Mouse (Mus musculus) limb, embryonic 12.5 days (tissue): ENCODE measurements at regions not wholly inside any gene's neighbourhood (a gene's known extent, or its start where the extent isn't known, plus 50 kb on each side); places are given as distances from the start of the nearest gene placed in this dataset. TPM values are rescaled to one million over a fixed set of nuclear protein-coding genes. Genes with fewer than 3 reads are reported as not detected.

Experiments used
- ATAC-seq: fragments of 200-750 bp; cut with Nextera tagmentation; 2 replicates; pipeline ENCODE4 v1.8.0; 2017; ENCODE audit warnings: low read depth, moderate TSS enrichment; ENCODE audit not compliant: insufficient number of reproducible peaks, insufficient read depth, low FRiP score, low TSS enrichment
- H3K27ac ChIP-seq: fragments of 300-500 bp; sonication (generic); 2 replicates; pipeline ENCODE4 v1.5.1; 2016; ENCODE audit warnings: mild to moderate bottlenecking, moderate library complexity
- H3K27me3 ChIP-seq: fragments of 300-500 bp; sonication (generic); 2 replicates; pipeline ENCODE4 v1.6.1; 2016; ENCODE audit warnings: mild to moderate bottlenecking, moderate library complexity
- H3K36me3 ChIP-seq: fragments of 300-500 bp; sonication (generic); 2 replicates; pipeline ENCODE4 v1.6.1; 2016; ENCODE audit warnings: mild to moderate bottlenecking, moderate library complexity
- H3K4me1 ChIP-seq: fragments of 300-500 bp; sonication (generic); replicated peaks from 2 replicates; pipeline ENCODE4 v1.6.1; 2016
- H3K4me2 ChIP-seq: fragments of 300-500 bp; sonication (generic); 2 replicates; pipeline ENCODE4 v1.6.1; 2016; ENCODE audit warnings: mild to moderate bottlenecking, moderate library complexity
- H3K4me3 ChIP-seq: fragments of 300-500 bp; sonication (generic); replicated peaks from 2 replicates; pipeline ENCODE4 v1.5.1; 2016; ENCODE audit warnings: mild to moderate bottlenecking
- H3K9ac ChIP-seq: fragments of 300-500 bp; sonication (generic); replicated peaks from 2 replicates; pipeline ENCODE4 v1.6.1; 2016; ENCODE audit warnings: mild to moderate bottlenecking, moderate library complexity
- H3K9me3 ChIP-seq: fragments of 300-500 bp; sonication (generic); 2 replicates; pipeline ENCODE4 v1.6.1; 2016; ENCODE audit warnings: mild to moderate bottlenecking, moderate library complexity
- WGBS: fragments of 180-500 bp; shearing (Covaris S2); methylation state at CpG from one replicate; pipeline ENCODE4 v1.1.7; 2016; 5-methylcytosine and 5-hydroxymethylcytosine counted together
- microRNA-seq: library from miRNA; unstranded; fragments of <30 nt; microRNA quantifications from one replicate; pipeline ENCODE4, GENCODE M21; 2017

GRCm38 (mm10) chr12:115807978-115808377, 239.5 kb upstream of the Zfp386 start:
- no peak overlapping the region for H3K9ac ChIP-seq
- H3K27me3 ChIP-seq = no peaks in the 10 kb centered on the region
- H3K9me3 ChIP-seq = peaks cover 16% of the 10 kb centered on the region; the same call in 1 of the 2 replicates
- H3K36me3 ChIP-seq = no peaks in the 10 kb centered on the region
- no peak overlapping the region for H3K4me2 ChIP-seq
- 59% methylated on average over 1 of the region's 1 CpGs for WGBS
- no peak for ATAC-seq
- no peaks in the 10 kb centered on the region for H3K4me1 ChIP-seq
- no peak overlapping the region for H3K27ac ChIP-seq
- no peak overlapping the region for H3K4me3 ChIP-seq

Small RNA genes in the stretch of these regions (microRNA-seq; reads per million reads assigned to microRNA genes)
- gene Gm27722 (not detected), gene Mir6388 (not detected)
